Mouse (Mus musculus) megakaryocyte, embryonic 14.5 days (primary cell): ENCODE measurements around the gene Hist1h4n. TPM values are rescaled to one million over a fixed set of nuclear protein-coding genes. Genes with fewer than 3 reads are reported as not detected.
"Not testable (repeated sequence)": the region's sequence is repeated elsewhere in the genome, so short reads cannot be mapped to it uniquely, and the experiment has no call there.

Experiments
- H3K27me3 ChIP-seq: replicated peaks from 2 replicates; pipeline ENCODE3; 2012; ENCODE audit warnings: inconsistent platforms
- H3K36me3 ChIP-seq: replicated peaks from 2 replicates; pipeline ENCODE3; 2012; ENCODE audit warnings: low read length, inconsistent platforms, mixed read lengths
- H3K4me1 ChIP-seq: 2 replicates; pipeline ENCODE4 v1.6.1; 2012; ENCODE audit warnings: inconsistent platforms
- H3K4me3 ChIP-seq: replicated peaks from 2 replicates; pipeline ENCODE3; 2012; ENCODE audit warnings: moderate library complexity, mild to moderate bottlenecking, inconsistent platforms
- H3K9me3 ChIP-seq: 2 replicates; pipeline ENCODE4 v1.6.1; 2012; ENCODE audit warnings: inconsistent platforms
- FLI1 ChIP-seq: IDR thresholded peaks from 2 replicates; pipeline ENCODE4 v1.6.1; 2012; ENCODE audit warnings: low read length, inconsistent platforms, mixed read lengths
- GATA1 ChIP-seq: IDR thresholded peaks from 3 replicates; pipeline ENCODE4 v1.6.1; 2012; ENCODE audit warnings: mixed read lengths, low read length, inconsistent platforms, borderline replicate concordance
- polyA plus RNA-seq: library from polyadenylated mRNA; stranded (reverse); fragments of >175 nt; gene quantifications from 2 replicates; pipeline ENCODE4 v1.2.3, GENCODE M21; 2012; ENCODE audit warnings: low replicate concordance; ENCODE audit not compliant: insufficient read depth

Gene Hist1h4n
- polyA plus RNA-seq, 1 experiment: 88.8 TPM

GRCm38 (mm10) chr13:21789925-21790324 is 42.1 kb downstream of the Hist1h4n start:
- Histone ChIP-seq H3K27me3 (no peaks in the 10 kb centered on the region), H3K4me1 (peaks cover 40% of the 10 kb centered on the region), H3K4me3 (no peak overlapping the region), H3K9me3 (no peaks in the 10 kb centered on the region), H3K36me3 (no peaks in the 10 kb centered on the region)
- TF ChIP-seq FLI1 (no peak), GATA1 (no peak)

DNA sequence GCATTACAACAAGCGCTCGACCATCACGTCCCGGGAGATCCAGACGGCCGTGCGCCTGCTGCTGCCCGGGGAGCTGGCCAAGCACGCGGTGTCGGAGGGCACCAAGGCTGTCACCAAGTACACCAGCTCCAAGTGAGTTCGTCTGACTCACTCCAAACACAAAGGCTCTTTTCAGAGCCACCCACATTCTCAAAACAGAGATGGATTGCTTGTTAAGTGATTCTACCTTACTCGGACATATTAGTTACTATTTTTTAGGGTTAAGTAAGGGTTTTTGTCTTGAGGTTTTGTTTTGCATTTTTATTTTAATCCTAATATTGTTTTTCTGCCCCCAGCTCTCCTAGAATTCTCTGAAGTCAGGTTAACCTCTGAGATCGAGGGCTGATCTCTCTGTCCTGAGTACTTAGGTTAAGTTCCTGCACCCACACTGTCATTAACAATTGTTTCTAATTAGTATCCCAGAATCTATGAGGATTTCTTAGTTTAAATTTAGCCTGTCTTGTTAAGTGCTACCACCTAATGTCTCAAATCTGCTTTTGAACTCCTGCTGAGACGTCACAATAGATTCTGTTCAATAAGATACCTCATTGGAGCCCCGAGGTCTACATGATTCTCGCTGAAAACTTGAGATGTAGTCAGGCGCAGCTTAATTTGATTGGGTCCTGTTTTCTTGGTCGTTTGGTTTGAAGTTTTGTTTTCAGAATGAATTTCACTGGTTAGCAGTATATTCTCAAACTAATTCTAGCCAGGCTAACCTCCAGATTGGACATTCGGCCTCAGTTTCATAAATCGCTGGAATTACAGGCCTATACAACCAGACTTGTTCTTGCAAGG is 44.0 kb downstream of the Hist1h4n start:
- Histone ChIP-seq H3K4me1 (peaks cover 50% of the 10 kb centered on the region), H3K4me3 (peak overlapping the region; percentile 81), H3K27me3 (no peaks in the 10 kb centered on the region), H3K9me3 (no peaks in the 10 kb centered on the region), H3K36me3 (no peaks in the 10 kb centered on the region)
- TF ChIP-seq FLI1 (no peak), GATA1 (no peak)

DNA sequence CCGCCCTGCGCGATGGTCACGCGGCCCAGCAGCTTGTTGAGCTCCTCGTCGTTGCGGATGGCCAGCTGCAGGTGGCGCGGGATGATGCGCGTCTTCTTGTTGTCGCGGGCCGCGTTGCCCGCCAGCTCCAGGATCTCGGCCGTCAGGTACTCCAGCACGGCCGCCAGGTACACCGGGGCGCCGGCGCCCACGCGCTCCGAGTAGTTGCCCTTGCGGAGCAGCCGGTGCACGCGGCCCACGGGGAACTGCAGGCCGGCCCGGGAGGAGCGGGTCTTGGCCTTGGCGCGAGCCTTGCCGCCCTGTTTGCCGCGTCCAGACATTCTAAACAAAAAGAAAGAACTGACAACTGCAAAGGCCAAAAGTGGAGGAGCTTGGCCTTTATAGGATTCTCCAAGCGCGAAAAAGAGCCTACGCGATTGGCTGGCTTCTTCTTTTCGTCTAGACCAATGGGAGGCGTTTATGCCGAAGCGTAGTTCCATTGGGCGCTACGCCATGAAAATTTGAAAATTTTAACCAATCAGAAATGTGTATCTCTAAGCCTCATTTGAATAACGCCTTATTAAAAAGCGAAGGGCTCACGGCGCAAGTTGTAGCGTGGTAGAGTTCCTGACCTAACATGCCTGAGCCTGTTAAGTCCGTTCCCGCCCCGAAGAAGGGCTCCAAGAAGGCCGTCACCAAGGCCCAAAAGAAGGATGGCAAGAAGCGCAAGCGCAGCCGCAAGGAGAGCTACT is 44.9 kb downstream of the Hist1h4n start, which contains the start of the genes Hist1h2an and Hist1h2bp:
Hist1h2an (minus strand) TSS at position 320 of the 731 bp plus-strand sequence.
Hist1h2bp (plus strand) TSS at position 563 of the 731 bp plus-strand sequence.
- Histone ChIP-seq H3K4me3 (peak within 1 kb of the TSS; percentile 89), H3K4me1 (peaks cover 58% of the 10 kb centered on the region)
- H3K36me3 ChIP-seq, H3K27me3 ChIP-seq, H3K9me3 ChIP-seq: not testable (repeated sequence)

DNA sequence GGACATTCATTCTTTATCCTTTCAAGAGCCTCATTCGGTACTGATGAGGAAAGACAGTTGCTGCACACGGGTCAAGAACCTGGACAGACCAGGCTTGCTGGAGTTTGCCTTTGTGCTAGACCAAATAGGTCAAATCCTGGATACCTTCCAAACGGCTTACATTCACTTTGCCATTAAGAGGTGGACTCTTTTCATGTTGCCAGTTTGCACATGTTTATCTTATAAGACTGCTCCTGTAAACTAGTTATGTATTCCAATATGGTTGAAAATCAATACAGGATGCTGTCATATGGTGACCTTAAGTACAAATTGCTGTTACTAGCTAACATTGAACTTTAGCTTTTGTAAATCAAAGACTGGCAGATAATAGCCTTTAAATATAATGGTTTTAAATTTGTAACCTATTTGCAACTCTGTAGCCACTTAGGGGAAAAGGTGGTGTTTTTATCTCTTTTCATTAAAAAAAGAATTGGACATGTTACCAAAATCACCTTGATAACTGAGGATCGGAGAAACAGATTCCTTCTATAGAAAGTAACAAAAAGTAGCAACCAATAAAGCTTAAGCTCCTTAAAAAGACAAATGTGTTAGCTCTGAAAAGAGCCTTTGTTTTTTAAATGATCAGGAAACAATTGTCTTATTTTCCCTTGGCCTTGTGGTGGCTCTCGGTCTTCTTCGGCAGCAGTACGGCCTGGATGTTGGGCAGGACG is 45.7 kb downstream of the Hist1h4n start:
- TF ChIP-seq FLI1 (no peak), GATA1 (no peak)
- Histone ChIP-seq H3K27me3 (no peaks in the 10 kb centered on the region), H3K9me3 (no peaks in the 10 kb centered on the region), H3K4me1 (peaks cover 59% of the 10 kb centered on the region), H3K36me3 (no peaks in the 10 kb centered on the region), H3K4me3 (peak overlapping the region; percentile 88)

DNA sequence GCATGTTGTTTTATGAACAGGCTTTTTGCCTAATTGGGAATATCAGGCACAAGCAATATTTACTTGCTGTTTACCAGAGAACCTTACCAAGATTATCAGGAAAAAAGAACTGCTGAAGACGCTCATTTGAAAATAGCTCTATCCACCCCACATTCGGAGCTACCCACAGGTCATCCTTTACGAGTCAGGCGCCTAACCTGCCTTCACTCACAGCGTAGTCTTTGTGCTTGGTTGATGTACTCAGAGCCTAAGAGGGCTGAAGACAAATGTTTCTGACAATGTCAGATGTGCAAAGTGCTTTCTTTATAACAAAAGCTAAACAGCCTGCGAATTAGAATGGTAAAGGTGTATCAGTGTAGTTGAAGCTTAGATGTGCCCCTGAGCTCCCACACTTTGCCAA is 47.7 kb downstream of the Hist1h4n start:
- Histone ChIP-seq H3K4me3 (peak overlapping the region; percentile 4), H3K36me3 (no peaks in the 10 kb centered on the region), H3K27me3 (no peaks in the 10 kb centered on the region), H3K9me3 (no peaks in the 10 kb centered on the region), H3K4me1 (peaks cover 63% of the 10 kb centered on the region)
- TF ChIP-seq GATA1 (no peak), FLI1 (no peak)

DNA sequence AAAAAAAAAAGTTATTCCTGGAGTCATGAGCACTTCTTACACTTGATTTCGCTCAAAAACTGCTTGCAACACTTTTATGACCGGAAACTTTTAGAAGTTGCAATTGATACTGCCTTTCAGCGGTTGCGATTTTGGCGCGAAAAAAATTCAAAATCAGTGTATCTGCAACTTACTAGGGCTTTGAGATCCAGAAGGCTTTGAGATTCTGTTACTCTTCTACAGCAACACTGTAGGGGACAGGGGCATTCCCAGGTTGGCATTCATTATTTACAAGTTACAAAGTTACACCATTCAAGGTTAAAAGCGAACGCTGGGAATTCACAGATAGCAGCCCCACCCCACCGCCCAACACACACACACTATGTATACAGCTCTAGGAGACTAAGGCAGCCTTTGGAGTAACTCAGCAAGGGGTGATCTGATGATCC is 48.2 kb downstream of the Hist1h4n start:
- no peaks in the 10 kb centered on the region for H3K36me3 ChIP-seq
- H3K27me3 ChIP-seq: no peaks in the 10 kb centered on the region
- peaks cover 66% of the 10 kb centered on the region for H3K4me1 ChIP-seq
- TF ChIP-seq FLI1 (no peak), GATA1 (no peak)
- H3K9me3 ChIP-seq: no peaks in the 10 kb centered on the region
- H3K4me3 ChIP-seq: peak overlapping the region; percentile 83

DNA sequence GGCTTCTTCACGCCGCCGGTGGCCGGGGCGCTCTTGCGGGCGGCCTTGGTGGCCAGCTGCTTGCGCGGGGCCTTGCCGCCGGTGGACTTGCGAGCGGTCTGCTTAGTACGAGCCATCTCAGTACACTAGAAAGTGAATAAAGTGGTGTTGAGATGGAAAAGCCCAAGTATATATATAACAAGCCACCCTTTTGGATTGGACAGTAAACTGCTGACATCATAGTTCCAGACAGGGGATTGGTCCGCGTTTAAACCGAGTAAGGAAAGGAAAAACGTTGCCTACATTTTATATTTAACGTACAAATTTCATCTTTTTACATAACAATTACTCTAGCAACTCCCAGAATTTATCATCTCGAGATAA is 48.8 kb downstream of the Hist1h4n start, which contains the start of gene Hist1h3i:
Hist1h3i (minus strand) TSS at position 116 of the 363 bp plus-strand sequence.
- Histone ChIP-seq H3K4me3 (peak within 1 kb of the TSS; percentile 87), H3K4me1 (peaks cover 68% of the 10 kb centered on the region), H3K36me3 (no peaks in the 10 kb centered on the region), H3K27me3 (no peaks in the 10 kb centered on the region), H3K9me3 (no peaks in the 10 kb centered on the region)
- no peak for TF ChIP-seq FLI1
- TF ChIP-seq GATA1: no peak

DNA sequence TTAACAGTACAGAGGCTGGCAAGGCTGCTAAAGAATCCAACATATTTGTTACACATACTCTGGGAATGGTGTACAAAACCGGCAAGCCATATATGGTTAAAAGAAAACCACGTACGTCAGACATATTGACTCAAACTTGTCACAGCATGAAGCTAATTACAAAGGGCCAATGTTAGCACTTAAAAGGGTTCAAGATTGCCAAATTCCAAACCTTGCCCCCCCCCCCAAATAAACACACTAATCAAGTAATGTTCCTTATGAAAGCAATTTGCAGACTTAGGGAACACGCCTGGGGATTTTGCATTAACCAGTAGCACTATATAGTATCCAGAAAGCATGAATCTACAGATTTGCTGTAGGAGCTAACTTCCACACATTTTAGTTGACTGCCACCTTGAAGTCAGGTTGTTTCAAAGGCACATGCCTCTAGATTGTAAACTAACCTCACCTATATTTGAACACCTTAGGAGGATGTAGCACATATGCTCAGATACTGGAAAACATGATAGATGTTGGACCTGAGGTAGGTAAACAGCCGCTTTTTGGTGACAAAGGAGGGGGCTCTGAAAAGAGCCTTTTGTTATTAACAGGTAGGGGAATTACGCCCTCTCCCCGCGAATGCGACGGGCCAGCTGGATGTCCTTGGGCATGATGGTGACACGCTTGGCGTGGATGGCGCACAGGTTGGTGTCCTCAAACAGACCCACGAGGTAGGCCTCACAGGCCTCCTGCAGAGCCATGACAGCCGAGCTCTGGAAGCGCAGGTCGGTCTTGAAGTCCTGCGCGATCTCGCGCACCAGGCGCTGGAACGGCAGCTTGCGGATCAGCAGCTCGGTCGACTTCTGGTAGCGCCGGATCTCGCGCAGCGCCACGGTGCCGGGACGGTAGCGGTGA is 49.4 kb downstream of the Hist1h4n start:
- Histone ChIP-seq H3K4me1 (peaks cover 68% of the 10 kb centered on the region), H3K4me3 (peak overlapping the region; percentile 87)
- H3K36me3 ChIP-seq, H3K27me3 ChIP-seq, H3K9me3 ChIP-seq: not testable (repeated sequence)

Other genes starting within 250 kb of the Hist1h4n start
- not detected in 2 replicates for gene Olfr1362, start 218.2 kb downstream of the Hist1h4n start, polyA plus RNA-seq
- not detected in 2 replicates for gene Olfr11, start 189.7 kb downstream of the Hist1h4n start, polyA plus RNA-seq
- not detected in 2 replicates for gene Olfr1361, start 168.8 kb downstream of the Hist1h4n start, polyA plus RNA-seq
- not detected in 2 replicates for gene Olfr1360, start 154.8 kb downstream of the Hist1h4n start, polyA plus RNA-seq
- gene Olfr1359, start 134.1 kb downstream of the Hist1h4n start, polyA plus RNA-seq: not detected in 2 replicates
- gene Hist1h2bl, start 116.1 kb downstream of the Hist1h4n start, polyA plus RNA-seq: 3.6 TPM in 1 of 2 replicates, not detected in the other
- 46.8 and 88.4 TPM in 2 replicates for gene Hist1h2ai, start 115.8 kb downstream of the Hist1h4n start, polyA plus RNA-seq
- 72.9 and 147 TPM in 2 replicates for gene Hist1h3h, start 114.5 kb downstream of the Hist1h4n start, polyA plus RNA-seq
- 7.3 TPM in 1 of 2 replicates, not detected in the other for gene Hist1h2bm, start 110.2 kb downstream of the Hist1h4n start, polyA plus RNA-seq
- 5.0 and 5.5 TPM in 2 replicates for gene Hist1h4j, start 97.1 kb downstream of the Hist1h4n start, polyA plus RNA-seq
- gene Hist1h4k, start 81.7 kb downstream of the Hist1h4n start, polyA plus RNA-seq: 53.8 and 106 TPM in 2 replicates
- gene Hist1h2ak, start 78.4 kb downstream of the Hist1h4n start, polyA plus RNA-seq: 18.0 and 72.9 TPM in 2 replicates
- gene Hist1h2bn, start 78.1 kb downstream of the Hist1h4n start, polyA plus RNA-seq: 7.1 TPM in 1 of 2 replicates, not detected in the other
- 3.0 TPM in 1 of 2 replicates, not detected in the other for gene Hist1h1b, start 51.6 kb downstream of the Hist1h4n start, polyA plus RNA-seq
- gene Hist1h3i, start 48.8 kb downstream of the Hist1h4n start, polyA plus RNA-seq: 50.5 and 69.6 TPM in 2 replicates
- 22.2 and 79.5 TPM in 2 replicates for gene Hist1h2an, start 45.0 kb downstream of the Hist1h4n start, polyA plus RNA-seq
- gene Hist1h2bp, start 44.7 kb downstream of the Hist1h4n start, polyA plus RNA-seq: 4.6 and 20.3 TPM in 2 replicates
- gene Hist1h2bq, start 22.0 kb downstream of the Hist1h4n start, polyA plus RNA-seq: 83.2 and 173 TPM in 2 replicates
- gene Hist1h2ao, start 21.7 kb downstream of the Hist1h4n start, polyA plus RNA-seq: not detected in 2 replicates
- gene Hist1h4m, start 20.4 kb downstream of the Hist1h4n start, polyA plus RNA-seq: 91.9 TPM in 1 of 2 replicates, not detected in the other
- 10,971 and 11,665 TPM in 2 replicates for gene Hist1h2ap, start 1.3 kb upstream of the Hist1h4n start, polyA plus RNA-seq
- 74.1 and 174 TPM in 2 replicates for gene Hist1h2br, start 1.5 kb upstream of the Hist1h4n start, polyA plus RNA-seq
- not detected in 2 replicates for gene Zfp184, start 112.9 kb upstream of the Hist1h4n start, polyA plus RNA-seq
- gene Pom121l2, start 149.0 kb upstream of the Hist1h4n start, polyA plus RNA-seq: not detected in 2 replicates
- gene Prss16, start 177.5 kb upstream of the Hist1h4n start, polyA plus RNA-seq: 0.81 TPM in 1 of 2 replicates, not detected in the other
- 89.8 and 975 TPM in 2 replicates for gene Hist1h2ah, start 203.4 kb upstream of the Hist1h4n start, polyA plus RNA-seq
- 7.0 TPM in 1 of 2 replicates, not detected in the other for gene Hist1h2bk, start 203.7 kb upstream of the Hist1h4n start, polyA plus RNA-seq
- gene Hist1h4i, start 209.2 kb upstream of the Hist1h4n start, polyA plus RNA-seq: 304 and 570 TPM in 2 replicates
- gene Hist1h2ag, start 210.7 kb upstream of the Hist1h4n start, polyA plus RNA-seq: 24.5 and 35.7 TPM in 2 replicates
- gene Hist1h2bj, start 211.0 kb upstream of the Hist1h4n start, polyA plus RNA-seq: 27.3 and 32.8 TPM in 2 replicates